Mouse (Mus musculus) heart, postnatal 0 days (tissue): ENCODE data around the gene Minos1. TPM values are rescaled to one million over a fixed set of nuclear protein-coding genes. Genes with fewer than 3 reads are reported as not detected.

Experiments used
- ATAC-seq: fragments of 200-750 bp; cut with Nextera tagmentation; 2 replicates; pipeline ENCODE4 v1.8.0; 2017; ENCODE audit warnings: low read depth, moderate number of reproducible peaks, moderate library complexity; ENCODE audit not compliant: insufficient read depth
- DNase-seq: peaks from one replicate; pipeline ENCODE4 v3.0.0-alpha.2; 2016; ENCODE audit warnings: low spot score
- H3K27ac ChIP-seq: fragments of 300-500 bp; sonication (generic); 2 replicates; pipeline ENCODE4 v1.5.1; 2014; ENCODE audit warnings: low read depth, mild to moderate bottlenecking
- H3K27me3 ChIP-seq: fragments of 300-500 bp; sonication (generic); 2 replicates; pipeline ENCODE4 v1.6.1; 2014; ENCODE audit warnings: low read length, mixed read lengths; ENCODE audit not compliant: control insufficient read depth, insufficient read depth
- H3K36me3 ChIP-seq: fragments of 300-500 bp; sonication (generic); replicated peaks from 2 replicates; pipeline ENCODE4 v1.6.1; 2014; ENCODE audit warnings: low read length, mixed read lengths; ENCODE audit not compliant: control insufficient read depth, insufficient read depth
- H3K4me1 ChIP-seq: fragments of 300-500 bp; sonication (generic); 2 replicates; pipeline ENCODE4 v1.6.1; 2014; ENCODE audit warnings: antibody characterized with exemption; ENCODE audit not compliant: control insufficient read depth, insufficient read depth
- H3K4me2 ChIP-seq: fragments of 300-500 bp; sonication (generic); 2 replicates; pipeline ENCODE4 v1.6.1; 2014; ENCODE audit warnings: low read depth, mild to moderate bottlenecking, low read length, moderate library complexity
- H3K4me3 ChIP-seq: fragments of 300-500 bp; sonication (generic); 2 replicates; pipeline ENCODE4 v1.5.1; 2014; ENCODE audit warnings: low read depth, low read length
- H3K9ac ChIP-seq: fragments of 300-500 bp; sonication (generic); replicated peaks from 2 replicates; pipeline ENCODE4 v1.6.1; 2014; ENCODE audit warnings: low read depth, low read length, mixed read lengths
- H3K9me3 ChIP-seq: fragments of 300-500 bp; sonication (generic); replicated peaks from 2 replicates; pipeline ENCODE4 v1.6.1; 2016; ENCODE audit warnings: low read length; ENCODE audit not compliant: control insufficient read depth
- CTCF ChIP-seq: IDR thresholded peaks from 2 replicates; pipeline ENCODE4 v1.5.1; 2016; ENCODE audit warnings: antibody characterized with exemption, control low read depth, low read depth
- EP300 ChIP-seq: IDR thresholded peaks from 2 replicates; pipeline ENCODE4 v1.6.1; 2016; ENCODE audit warnings: antibody characterized with exemption, low read depth
- WGBS: fragments of 180-500 bp; shearing (Covaris S2); extraction: QIAGEN DNeasy Blood & Tissue Kit; methylation state at CpG from one replicate; pipeline ENCODE4 v1.1.7; 2014; 5-methylcytosine and 5-hydroxymethylcytosine counted together
- polyA plus RNA-seq: library from polyadenylated mRNA; unstranded; fragments of >200 nt; fragmentation: Nextera tagmentation; extraction: Ambion mirVana; gene quantifications from 2 replicates; pipeline ENCODE4 v1.2.1, GENCODE M21; 2015
- total RNA-seq: library from RNA; depleted of rRNA; stranded (reverse); fragments of >200 nt; gene quantifications from 2 replicates; pipeline ENCODE4 v1.2.3, GENCODE M21; 2014; ENCODE audit warnings: low replicate concordance

Gene Minos1
- total and polyA plus RNA-seq, 2 experiments from 2014 or later: 33.2 to 1,270 TPM

GRCm38 (mm10) chr4:139105453-139105852 lies 25.5 kb downstream of the Minos1 start:
- TF ChIP-seq CTCF (no peak), EP300 (no peak)
- Histone ChIP-seq H3K36me3 (peaks cover 28% of the 10 kb centered on the region), H3K27ac (no peak overlapping the region), H3K4me3 (no peak overlapping the region), H3K27me3 (no peaks in the 10 kb centered on the region), H3K9me3 (no peaks in the 10 kb centered on the region), H3K4me1 (0 out of 2 replicates have a peak, but pooled peaks cover 2% of the 10 kb centered on the region), H3K9ac (no peak overlapping the region), H3K4me2 (no peak overlapping the region)
- no peak for DNase-seq
- WGBS: 93% methylated on average over 1 of the region's 1 CpGs
- no peak for ATAC-seq

GRCm38 (mm10) chr4:139101546-139101945 lies 29.4 kb downstream of the Minos1 start:
- no peak for TF ChIP-seq CTCF
- DNase-seq (no peak), ATAC-seq (no peak)
- H3K36me3 ChIP-seq: peaks cover 28% of the 10 kb centered on the region
- peaks cover under 1% of the 10 kb centered on the region; the same call in 1 of the 2 replicates for H3K4me1 ChIP-seq
- 61% methylated on average over 6 of the region's 6 CpGs for WGBS
- no peak overlapping the region for H3K4me3 ChIP-seq
- H3K9ac ChIP-seq: no peak overlapping the region
- no peaks in the 10 kb centered on the region for H3K9me3 ChIP-seq
- H3K27me3 ChIP-seq: no peaks in the 10 kb centered on the region
- no peak overlapping the region for H3K27ac ChIP-seq
- H3K4me2 ChIP-seq: no peak overlapping the region

- Histone ChIP-seq H3K27me3 (no peaks in the 10 kb centered on the region), H3K9me3 (no peaks in the 10 kb centered on the region), H3K4me3 (no peak overlapping the region), H3K36me3 (peaks cover 28% of the 10 kb centered on the region), H3K9ac (no peak overlapping the region), H3K4me2 (no peak overlapping the region), H3K4me1 (peaks cover 13% of the 10 kb centered on the region), H3K27ac (no peak overlapping the region)
- DNase-seq (no peak), ATAC-seq (no peak)
- TF ChIP-seq EP300: no peak
- no peak for TF ChIP-seq CTCF
- WGBS: 90% methylated on average over 8 of the region's 8 CpGs
Measured at GRCm38 (mm10) chr4:139100326-139100725, 30.6 kb downstream of the Minos1 start.

- peaks cover 20% of the 10 kb centered on the region for H3K4me1 ChIP-seq
- H3K9ac ChIP-seq: no peak overlapping the region
- TF ChIP-seq CTCF: no peak
- no peak for TF ChIP-seq EP300
- no peak for DNase-seq
- H3K4me3 ChIP-seq: no peak overlapping the region
- H3K27me3 ChIP-seq: peaks cover 16% of the 10 kb centered on the region; the same call in 1 of the 2 replicates
- H3K4me2 ChIP-seq: no peak overlapping the region
- no peak for ATAC-seq
- H3K36me3 ChIP-seq: no peaks in the 10 kb centered on the region
- no peak overlapping the region for H3K27ac ChIP-seq
- WGBS: 22% methylated on average over 5 of the region's 5 CpGs
- H3K9me3 ChIP-seq: no peaks in the 10 kb centered on the region
Measured at GRCm38 (mm10) chr4:139096201-139096600, 34.7 kb downstream of the Minos1 start.

GRCm38 (mm10) chr4:139095406-139095805 lies 35.5 kb downstream of the Minos1 start:
- no peak for TF ChIP-seq CTCF
- TF ChIP-seq EP300: no peak
- no peak overlapping the region for H3K4me3 ChIP-seq
- H3K4me1 ChIP-seq: peaks cover 20% of the 10 kb centered on the region
- ATAC-seq (no peak), DNase-seq (no peak)
- H3K9me3 ChIP-seq: no peaks in the 10 kb centered on the region
- 25% methylated on average over 1 of the region's 1 CpGs for WGBS
- peaks cover 16% of the 10 kb centered on the region; the same call in 1 of the 2 replicates for H3K27me3 ChIP-seq
- no peak overlapping the region for H3K27ac ChIP-seq
- no peak overlapping the region for H3K4me2 ChIP-seq
- no peak overlapping the region for H3K9ac ChIP-seq
- H3K36me3 ChIP-seq: no peaks in the 10 kb centered on the region

GRCm38 (mm10) chr4:139093196-139093530 lies 37.8 kb downstream of the Minos1 start:
- H3K27ac ChIP-seq: no peak overlapping the region

More at GRCm38 (mm10) chr4:139093196-139093530, 37.8 kb downstream of the Minos1 start:
- Histone ChIP-seq H3K9me3 (no peaks in the 10 kb centered on the region), H3K27me3 (peaks cover 16% of the 10 kb centered on the region; the same call in 1 of the 2 replicates), H3K4me3 (peak overlapping the region; percentile 65), H3K4me1 (peaks cover 20% of the 10 kb centered on the region), H3K4me2 (peak overlapping the region; percentile 98), H3K36me3 (no peaks in the 10 kb centered on the region), H3K9ac (no peak overlapping the region)
- TF ChIP-seq CTCF: no peak
- no peak for TF ChIP-seq EP300
- 30% methylated on average over 13 of the region's 13 CpGs for WGBS
- DNase-seq: no peak
- ATAC-seq: no peak
